Mouse (Mus musculus) lung, adult 2 months (tissue): ENCODE data around the gene Ctu1. TPM values are rescaled to one million over a fixed set of nuclear protein-coding genes. Genes with fewer than 3 reads are reported as not detected.
"Not testable (repeated sequence)": the region's sequence is repeated elsewhere in the genome, so short reads cannot be mapped to it uniquely, and the experiment has no call there.

ENCODE experiments used
- DNase-seq: peaks from one replicate; pipeline ENCODE4 v3.0.0; 2022
- H3K4me1 ChIP-seq: fragments of 200-500 bp; 2 replicates; pipeline ENCODE4 v1.6.1; 2011; ENCODE audit warnings: low read length; ENCODE audit not compliant: control insufficient read depth, insufficient read depth
- H3K4me3 ChIP-seq: fragments of 200-500 bp; replicated peaks from 2 replicates; pipeline ENCODE3; 2011; ENCODE audit warnings: low read depth, mild to moderate bottlenecking, control low read depth, low read length; ENCODE audit errors: extremely low read depth
- CTCF ChIP-seq: fragments of 200-500 bp; IDR thresholded peaks from 2 replicates; pipeline ENCODE4 v1.5.1; 2011; ENCODE audit warnings: mild to moderate bottlenecking, low read length, control low read depth; ENCODE audit not compliant: insufficient read depth
- POLR2A ChIP-seq: fragments of 200-500 bp; IDR thresholded peaks from 2 replicates; pipeline ENCODE4 v1.6.1; 2011; ENCODE audit warnings: low read depth, mild to moderate bottlenecking, control low read depth, low read length, borderline replicate concordance; ENCODE audit errors: extremely low read depth
- WGBS: fragments of 180-500 bp; shearing (Covaris S2); methylation state at CpG from one replicate; pipeline ENCODE4 v1.1.7; 2018; 5-methylcytosine and 5-hydroxymethylcytosine counted together
- polyA plus RNA-seq: library from polyadenylated mRNA; depleted of rRNA; stranded (reverse); fragments of >200 nt; gene quantifications from 2 replicates; pipeline ENCODE4 v1.2.3, GENCODE M21; 2012

The Ctu1 gene
- polyA plus RNA-seq, 1 experiment, result 9.8 TPM

- Histone ChIP-seq H3K4me1 (no peaks in the 10 kb centered on the region), H3K4me3 (no peak overlapping the region)
- 43% methylated on average over 5 of the region's 5 CpGs for WGBS
- no peak for TF ChIP-seq POLR2A
- no peak for TF ChIP-seq CTCF
- DNase-seq, result no peak
These were observed 29.2 kb upstream of the Ctu1 start for GRCm38 (mm10) chr7:43642587-43642986.

- no peak for DNase-seq
- Histone ChIP-seq H3K4me1 (no peaks in the 10 kb centered on the region), H3K4me3 (no peak overlapping the region)
- 70% methylated on average over 17 of the region's 17 CpGs for WGBS
- no peak for TF ChIP-seq CTCF
- TF ChIP-seq POLR2A, result no peak
These were observed 28.7 kb upstream of the Ctu1 start for GRCm38 (mm10) chr7:43643046-43643652.

- DNase-seq, result no peak
- Histone ChIP-seq H3K4me3 (no peak overlapping the region), H3K4me1 (no peaks in the 10 kb centered on the region)
- 81% methylated on average over 6 of the region's 6 CpGs for WGBS
- no peak for TF ChIP-seq CTCF
- TF ChIP-seq POLR2A, result no peak
These were observed 19.1 kb upstream of the Ctu1 start for GRCm38 (mm10) chr7:43652683-43653082.

GRCm38 (mm10) chr7:43654519-43654918 lies 17.3 kb upstream of the Ctu1 start:
- TF ChIP-seq POLR2A, result no peak
- TF ChIP-seq CTCF, result no peak
- Histone ChIP-seq H3K4me1 (no peaks in the 10 kb centered on the region), H3K4me3 (no peak overlapping the region)
- DNase-seq, result no peak
- 58% methylated on average over 3 of the region's 3 CpGs for WGBS

- H3K4me1 ChIP-seq, result no peaks in the 10 kb centered on the region
- TF ChIP-seq CTCF (no peak), POLR2A (no peak)
- 49% methylated on average over 6 of the region's 6 CpGs for WGBS
- H3K4me3 ChIP-seq, result no peak overlapping the region
- no peak for DNase-seq
These were observed 15.6 kb upstream of the Ctu1 start for GRCm38 (mm10) chr7:43656232-43656631.

GRCm38 (mm10) chr7:43660002-43660401 lies 11.8 kb upstream of the Ctu1 start, which contains the start of gene Siglece:
Gene Siglece (minus strand): TSS chr7:43660161.
- WGBS, result 53% methylated on average over 1 of the region's 1 CpGs
- Histone ChIP-seq H3K4me1 (no peaks in the 10 kb centered on the region), H3K4me3 (no peak within 1 kb of the TSS)
- TF ChIP-seq POLR2A (no peak), CTCF (no peak)
- DNase-seq, result no peak

- 67% methylated on average over 1 of the region's 1 CpGs for WGBS
- H3K4me1 ChIP-seq, result no peaks in the 10 kb centered on the region
- H3K4me3 ChIP-seq, result no peak overlapping the region
- no peak for DNase-seq
- TF ChIP-seq CTCF (no peak), POLR2A (no peak)
These were observed 9.0 kb upstream of the Ctu1 start for GRCm38 (mm10) chr7:43662804-43663203.

- not testable (repeated sequence) for H3K4me1 ChIP-seq, H3K4me3 ChIP-seq, DNase-seq
- 69% methylated on average over 4 of the region's 4 CpGs for WGBS
These were observed 4.6 kb upstream of the Ctu1 start for GRCm38 (mm10) chr7:43667221-43667620.

GRCm38 (mm10) chr7:43668582-43668981 lies 3.2 kb upstream of the Ctu1 start:
- 19% methylated on average over 3 of the region's 3 CpGs for WGBS
- DNase-seq, result no peak

GRCm38 (mm10) chr7:43671064-43671808 lies 580 bp upstream of the Ctu1 start:
- H3K4me1 ChIP-seq, result peaks cover 5% of the 10 kb centered on the region; the same call in 1 of the 2 replicates
- TF ChIP-seq POLR2A (no peak), CTCF (no peak)
- DNase-seq, result no peak
- peak overlapping the region; percentile 19 for H3K4me3 ChIP-seq
- 54% methylated on average over 11 of the region's 11 CpGs for WGBS

More at GRCm38 (mm10) chr7:43668582-43668981, 3.2 kb upstream of the Ctu1 start:
- TF ChIP-seq POLR2A, result no peak
- 0 out of 2 replicates have a peak, but pooled peaks have one; percentile 13 for TF ChIP-seq CTCF
- peaks cover 5% of the 10 kb centered on the region; the same call in 1 of the 2 replicates for H3K4me1 ChIP-seq
- no peak overlapping the region for H3K4me3 ChIP-seq
